Mouse (Mus musculus): Measurements from ENCODE around the gene Fgfr2. TPM values are rescaled to one million over a fixed set of nuclear protein-coding genes. Genes with fewer than 3 reads are reported as not detected.

The Fgfr2 gene
- polyA plus RNA-seq, 1 experiment from 2014 or later, result 110 TPM

DNA sequence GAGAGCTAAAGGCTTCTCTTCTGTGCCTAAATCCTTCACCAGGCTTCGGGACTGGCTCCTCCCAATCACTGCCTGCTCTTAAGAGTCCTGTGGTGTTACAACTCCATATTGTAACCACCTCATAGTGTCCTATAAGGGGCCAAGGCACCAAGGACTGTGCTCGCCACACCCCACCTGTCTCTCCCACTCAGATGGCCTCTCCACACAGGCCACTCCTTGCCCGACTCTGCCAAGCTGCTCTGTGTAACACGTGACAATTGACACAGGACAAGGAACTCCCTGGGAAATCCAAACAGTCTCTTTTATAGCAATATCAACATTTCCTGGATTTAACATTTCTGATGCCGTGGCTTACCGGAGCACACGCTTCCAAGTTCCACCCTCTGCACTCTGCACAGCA, 2876.7 kb downstream of the Fgfr2 start:
- Histone ChIP-seq H3K4me2 (replicated peaks; ENCODE audit: low read depth, low read length) (no peak overlapping the region; the same call in 1 of the 2 replicates), H3K4me1 (ENCODE audit: insufficient read depth, low read depth, low read length) (peaks cover 42% of the 10 kb centered on the region), H3K9me3 (ENCODE audit: low read length) (no peaks in the 10 kb centered on the region), H3K27ac (ENCODE audit: low read length) (peak overlapping the region; percentile 48), H3K9ac (replicated peaks; ENCODE audit: low read depth) (no peak overlapping the region), H3K36me3 (ENCODE audit: insufficient read depth, low read length) (no peaks in the 10 kb centered on the region), H3K4me3 (ENCODE audit: low read depth, low read length) (no peak overlapping the region), H3K27me3 (replicated peaks; ENCODE audit: insufficient read depth, low read length) (no peaks in the 10 kb centered on the region)
- 26% methylated on average over 7 of the region's 7 CpGs for WGBS
- ATAC-seq (peak; percentile 89), DNase-seq (ENCODE audit: low spot score) (peak; percentile 77)
- TF ChIP-seq CTCF (IDR thresholded peaks at IDR 0.05), result no peak
- TF ChIP-seq EP300 (IDR thresholded peaks at IDR 0.05), result no peak

DNA sequence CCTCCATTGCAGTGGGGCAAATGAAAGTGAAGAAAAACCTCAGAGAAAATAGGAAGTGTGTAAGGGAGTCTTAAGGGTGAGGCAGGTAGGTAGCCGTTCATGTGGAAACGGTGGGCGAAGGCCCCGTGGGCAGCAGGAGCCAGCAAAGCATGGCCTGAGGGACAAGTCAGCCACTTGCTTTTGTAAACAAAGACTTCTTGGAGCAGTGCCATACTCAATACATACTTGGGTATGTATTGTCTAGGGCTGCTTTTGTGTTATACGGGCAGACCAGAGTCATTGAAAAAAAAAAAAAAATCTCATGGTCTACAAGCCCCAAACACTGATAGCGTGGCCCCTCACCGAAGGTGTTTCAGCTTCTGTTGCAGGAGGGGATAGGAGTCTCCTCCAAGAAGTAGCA, 2878.6 kb downstream of the Fgfr2 start:
- TF ChIP-seq EP300 (IDR thresholded peaks at IDR 0.05) (0 out of 2 replicates have a peak, but pooled peaks have one; percentile 33), CTCF (IDR thresholded peaks at IDR 0.05) (no peak)
- Histone ChIP-seq H3K4me3 (ENCODE audit: low read depth, low read length) (no peak overlapping the region), H3K4me1 (ENCODE audit: insufficient read depth, low read depth, low read length) (peaks cover 38% of the 10 kb centered on the region), H3K27me3 (replicated peaks; ENCODE audit: insufficient read depth, low read length) (no peaks in the 10 kb centered on the region), H3K4me2 (replicated peaks; ENCODE audit: low read depth, low read length) (no peak overlapping the region), H3K27ac (ENCODE audit: low read length) (peak overlapping the region; percentile 70), H3K36me3 (ENCODE audit: insufficient read depth, low read length) (0 out of 2 replicates have a peak, but pooled peaks cover 5% of the 10 kb centered on the region), H3K9me3 (ENCODE audit: low read length) (no peaks in the 10 kb centered on the region), H3K9ac (replicated peaks; ENCODE audit: low read depth) (no peak overlapping the region)
- ATAC-seq, result peak; percentile 34; the same call in 1 of the 2 replicates
- 22% methylated on average over 7 of the region's 7 CpGs for WGBS
- DNase-seq (ENCODE audit: low spot score), result peak; percentile 76

DNA sequence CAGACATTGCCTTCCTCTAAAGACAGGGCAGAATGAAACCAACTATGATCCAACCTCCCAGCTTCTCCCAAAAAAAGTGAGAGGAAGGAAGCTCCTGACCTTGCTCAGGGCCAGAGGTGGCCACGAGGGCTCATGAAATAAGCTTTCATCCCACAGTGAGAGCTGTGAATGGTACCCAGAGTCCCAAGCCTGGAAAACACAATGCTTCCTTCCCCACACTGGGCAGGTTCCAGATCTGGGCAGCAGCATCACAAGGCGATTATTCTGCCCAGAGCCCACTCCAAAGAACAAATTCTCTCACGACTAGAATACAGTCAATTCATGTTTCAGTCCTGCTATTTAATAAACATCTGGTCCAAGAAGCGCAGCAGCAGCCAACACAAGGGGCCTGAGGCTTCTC, 2879.3 kb downstream of the Fgfr2 start:
- Histone ChIP-seq H3K27me3 (replicated peaks; ENCODE audit: insufficient read depth, low read length) (no peaks in the 10 kb centered on the region), H3K4me2 (replicated peaks; ENCODE audit: low read depth, low read length) (no peak overlapping the region), H3K9me3 (ENCODE audit: low read length) (no peaks in the 10 kb centered on the region), H3K36me3 (ENCODE audit: insufficient read depth, low read length) (0 out of 2 replicates have a peak, but pooled peaks cover 5% of the 10 kb centered on the region), H3K9ac (replicated peaks; ENCODE audit: low read depth) (no peak overlapping the region), H3K4me3 (ENCODE audit: low read depth, low read length) (no peak overlapping the region), H3K27ac (ENCODE audit: low read length) (no peak overlapping the region; the same call in 1 of the 2 replicates), H3K4me1 (ENCODE audit: insufficient read depth, low read depth, low read length) (peaks cover 38% of the 10 kb centered on the region)
- DNase-seq (ENCODE audit: low spot score), result no peak
- TF ChIP-seq EP300 (IDR thresholded peaks at IDR 0.05) (no peak), CTCF (IDR thresholded peaks at IDR 0.05) (no peak)
- WGBS, result 40% methylated on average over 4 of the region's 4 CpGs
- no peak for ATAC-seq

DNA sequence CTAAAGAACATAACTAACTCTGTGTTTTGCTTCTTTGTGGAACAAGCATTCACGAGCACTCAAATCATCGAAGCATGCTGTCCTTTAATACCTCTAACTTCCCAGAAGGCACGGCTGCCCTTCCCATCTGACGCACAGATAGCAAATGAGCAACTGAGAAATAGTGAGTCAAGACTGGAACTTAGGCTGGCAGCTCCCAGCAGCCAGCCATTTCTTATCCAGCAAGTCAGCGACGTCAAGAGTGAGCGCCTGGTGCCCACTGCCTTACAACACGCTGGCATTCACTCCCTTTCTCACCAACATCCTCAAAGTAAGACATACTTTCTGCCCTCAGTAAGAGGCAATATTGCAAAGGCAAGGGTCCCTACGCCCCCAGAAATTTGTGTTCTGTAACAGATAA, 2883.0 kb downstream of the Fgfr2 start:
- H3K9ac ChIP-seq (replicated peaks; ENCODE audit: low read depth), result no peak overlapping the region
- DNase-seq (ENCODE audit: low spot score), result no peak
- no peak for TF ChIP-seq EP300 (IDR thresholded peaks at IDR 0.05)
- TF ChIP-seq CTCF (IDR thresholded peaks at IDR 0.05), result no peak
- no peak for ATAC-seq
- 0 out of 2 replicates have a peak, but pooled peaks cover 5% of the 10 kb centered on the region for H3K36me3 ChIP-seq (ENCODE audit: insufficient read depth, low read length)
- WGBS, result 71% methylated on average over 9 of the region's 9 CpGs
- H3K27me3 ChIP-seq (replicated peaks; ENCODE audit: insufficient read depth, low read length), result no peaks in the 10 kb centered on the region
- H3K27ac ChIP-seq (ENCODE audit: low read length), result no peak overlapping the region
- H3K4me3 ChIP-seq (ENCODE audit: low read depth, low read length), result no peak overlapping the region
- H3K4me1 ChIP-seq (ENCODE audit: insufficient read depth, low read depth, low read length), result peaks cover 10% of the 10 kb centered on the region
- no peak overlapping the region for H3K4me2 ChIP-seq (replicated peaks; ENCODE audit: low read depth, low read length)
- no peaks in the 10 kb centered on the region for H3K9me3 ChIP-seq (ENCODE audit: low read length)

DNA sequence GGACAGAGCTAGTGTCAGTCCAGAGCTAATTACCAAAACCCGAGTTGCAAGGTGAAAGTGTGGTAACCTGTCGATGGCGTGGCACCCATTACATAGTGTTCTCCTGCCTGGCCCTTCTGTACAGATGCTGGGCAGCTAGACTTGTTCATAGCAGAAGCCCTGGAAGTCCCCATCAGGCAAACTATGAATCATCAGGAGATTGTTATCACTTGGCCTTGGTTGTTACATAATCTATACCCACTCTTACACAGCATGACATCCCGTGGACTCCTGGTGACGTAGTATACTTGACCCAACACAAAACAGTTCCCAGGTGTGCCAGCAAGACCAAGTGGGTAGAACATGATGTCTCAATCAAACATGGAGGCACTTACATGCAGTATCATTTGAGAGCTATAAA, 2885.9 kb downstream of the Fgfr2 start:
- Histone ChIP-seq H3K36me3 (ENCODE audit: insufficient read depth, low read length) (0 out of 2 replicates have a peak, but pooled peaks cover 5% of the 10 kb centered on the region), H3K4me2 (replicated peaks; ENCODE audit: low read depth, low read length) (no peak overlapping the region), H3K27ac (ENCODE audit: low read length) (0 out of 2 replicates have a peak overlapping the region, but pooled peaks have one; percentile 5), H3K4me3 (ENCODE audit: low read depth, low read length) (no peak overlapping the region), H3K9me3 (ENCODE audit: low read length) (no peaks in the 10 kb centered on the region), H3K4me1 (ENCODE audit: insufficient read depth, low read depth, low read length) (no peaks in the 10 kb centered on the region), H3K9ac (replicated peaks; ENCODE audit: low read depth) (no peak overlapping the region), H3K27me3 (replicated peaks; ENCODE audit: insufficient read depth, low read length) (no peaks in the 10 kb centered on the region)
- DNase-seq (ENCODE audit: low spot score) (peak; percentile 63), ATAC-seq (peak; percentile 75)
- no peak for TF ChIP-seq CTCF (IDR thresholded peaks at IDR 0.05)
- peak; percentile 56 for TF ChIP-seq EP300 (IDR thresholded peaks at IDR 0.05)
- WGBS, result 58% methylated on average over 5 of the region's 5 CpGs

DNA sequence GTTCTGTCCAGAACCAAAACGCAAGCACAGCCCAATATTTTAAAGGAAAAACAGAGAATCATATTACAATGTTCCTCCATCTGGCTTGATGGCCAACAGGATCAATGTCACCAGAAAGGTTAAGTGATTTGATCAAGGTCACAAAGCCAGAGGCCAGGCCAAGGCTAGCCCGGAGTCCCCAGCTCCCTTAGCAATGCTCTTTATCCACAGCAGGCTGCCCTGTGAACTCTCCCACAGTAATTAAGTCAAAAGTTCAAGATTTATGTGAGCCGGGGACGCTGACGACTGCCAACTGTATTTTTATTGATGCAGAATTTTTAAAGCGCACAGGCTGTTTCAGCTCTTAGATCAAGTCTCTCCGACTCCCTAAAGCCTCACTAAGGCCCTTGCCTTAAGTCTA, 2889.4 kb downstream of the Fgfr2 start:
- no peak overlapping the region for H3K4me2 ChIP-seq (replicated peaks; ENCODE audit: low read depth, low read length)
- WGBS, result 58% methylated on average over 7 of the region's 7 CpGs

More for the DNA sequence above, 2889.4 kb downstream of the Fgfr2 start:
- DNase-seq (ENCODE audit: low spot score) (no peak), ATAC-seq (no peak)
- Histone ChIP-seq H3K36me3 (ENCODE audit: insufficient read depth, low read length) (no peaks in the 10 kb centered on the region), H3K9me3 (ENCODE audit: low read length) (no peaks in the 10 kb centered on the region), H3K4me1 (ENCODE audit: insufficient read depth, low read depth, low read length) (no peaks in the 10 kb centered on the region), H3K4me3 (ENCODE audit: low read depth, low read length) (no peak overlapping the region), H3K27me3 (replicated peaks; ENCODE audit: insufficient read depth, low read length) (no peaks in the 10 kb centered on the region), H3K9ac (replicated peaks; ENCODE audit: low read depth) (no peak overlapping the region), H3K27ac (ENCODE audit: low read length) (no peak overlapping the region)
- TF ChIP-seq CTCF (IDR thresholded peaks at IDR 0.05) (no peak), EP300 (IDR thresholded peaks at IDR 0.05) (no peak)
